Mouse (Mus musculus) kidney, postnatal 0 days (tissue): ENCODE measurements around the gene Rtkn2. TPM values are rescaled to one million over a fixed set of nuclear protein-coding genes. Genes with fewer than 3 reads are reported as not detected.

Experiments
- ATAC-seq: fragments of 200-750 bp; cut with Nextera tagmentation; replicated peaks from 2 replicates; pipeline ENCODE4 v1.8.0; 2017; ENCODE audit warnings: low read depth, moderate number of reproducible peaks, moderate TSS enrichment, moderate library complexity; ENCODE audit not compliant: low FRiP score
- DNase-seq: peaks from one replicate; pipeline ENCODE4 v3.0.0-alpha.2; 2016; ENCODE audit warnings: low spot score
- H3K27ac ChIP-seq: fragments of 300-500 bp; sonication (generic); 2 replicates; pipeline ENCODE4 v1.5.1; 2014; ENCODE audit warnings: mild to moderate bottlenecking
- H3K27me3 ChIP-seq: fragments of 300-500 bp; sonication (generic); 2 replicates; pipeline ENCODE4 v1.6.1; 2014; ENCODE audit warnings: low read length, mixed read lengths; ENCODE audit not compliant: insufficient read depth
- H3K36me3 ChIP-seq: fragments of 300-500 bp; sonication (generic); 2 replicates; pipeline ENCODE4 v1.6.1; 2014; ENCODE audit warnings: low read length, mixed read lengths; ENCODE audit not compliant: insufficient read depth
- H3K4me1 ChIP-seq: fragments of 300-500 bp; sonication (generic); replicated peaks from 2 replicates; pipeline ENCODE4 v1.6.1; 2014; ENCODE audit warnings: antibody characterized with exemption, low read length, mixed read lengths; ENCODE audit not compliant: insufficient read depth
- H3K4me2 ChIP-seq: fragments of 300-500 bp; sonication (generic); 2 replicates; pipeline ENCODE4 v1.6.1; 2014; ENCODE audit warnings: mild to moderate bottlenecking, low read length, moderate library complexity, mixed read lengths
- H3K4me3 ChIP-seq: fragments of 300-500 bp; sonication (generic); replicated peaks from 2 replicates; pipeline ENCODE4 v1.5.1; 2014; ENCODE audit warnings: low read depth, low read length
- H3K9ac ChIP-seq: fragments of 300-500 bp; sonication (generic); 2 replicates; pipeline ENCODE4 v1.6.1; 2014; ENCODE audit warnings: low read depth, low read length
- H3K9me3 ChIP-seq: fragments of 300-500 bp; sonication (generic); replicated peaks from 2 replicates; pipeline ENCODE4 v1.6.1; 2016; ENCODE audit warnings: low read length, inconsistent platforms, mixed read lengths
- CTCF ChIP-seq: IDR thresholded peaks from 2 replicates; pipeline ENCODE4 v1.5.1; 2016; ENCODE audit warnings: antibody characterized with exemption, low read depth, mild to moderate bottlenecking, moderate library complexity
- WGBS: fragments of 180-500 bp; shearing (Covaris S2); extraction: QIAGEN DNeasy Blood & Tissue Kit; methylation state at CpG from one replicate; pipeline ENCODE4 v1.1.7; 2014; 5-methylcytosine and 5-hydroxymethylcytosine counted together
- polyA plus RNA-seq: library from polyadenylated mRNA; unstranded; fragments of >200 nt; fragmentation: Nextera tagmentation; extraction: Ambion mirVana; gene quantifications from 2 replicates; pipeline ENCODE4 v1.2.1, GENCODE M21; 2015

Rtkn2 gene
- polyA plus RNA-seq, 1 experiment from 2014 or later: 4.4 TPM

GRCm38 (mm10) chr10:68071041-68071440 lies 91.7 kb downstream of the Rtkn2 start:
- no peak for DNase-seq
- no peak overlapping the region for H3K4me3 ChIP-seq
- no peak for ATAC-seq
- H3K4me2 ChIP-seq: no peak overlapping the region
- no peak overlapping the region for H3K9ac ChIP-seq
- no peaks in the 10 kb centered on the region for H3K27me3 ChIP-seq
- TF ChIP-seq CTCF: no peak
- no peaks in the 10 kb centered on the region for H3K4me1 ChIP-seq
- 81% methylated on average over 7 of the region's 7 CpGs for WGBS
- H3K9me3 ChIP-seq: no peaks in the 10 kb centered on the region
- no peak overlapping the region for H3K27ac ChIP-seq
- H3K36me3 ChIP-seq: no peaks in the 10 kb centered on the region

DNA sequence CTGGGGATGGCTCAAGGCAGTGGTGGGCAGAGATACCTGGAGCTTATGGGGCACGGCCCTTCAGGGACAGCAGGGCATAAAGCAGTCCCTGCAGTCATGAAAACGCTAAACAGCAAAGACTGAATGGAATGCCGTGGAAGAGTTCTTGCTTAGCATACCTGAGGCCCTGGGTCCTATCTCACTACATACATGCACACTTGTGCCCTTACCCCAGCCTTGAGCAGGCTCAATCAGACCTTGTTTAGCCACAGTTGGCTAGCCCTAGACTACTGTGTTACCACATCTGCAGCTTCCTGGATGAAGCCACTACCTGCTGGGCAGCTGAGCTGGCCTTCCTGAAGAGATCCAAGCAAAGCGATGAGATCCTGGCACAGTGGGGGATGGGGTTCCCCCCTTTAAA lies 93.3 kb downstream of the Rtkn2 start:
- H3K9ac ChIP-seq: no peak overlapping the region
- ATAC-seq: no peak
- H3K9me3 ChIP-seq: no peaks in the 10 kb centered on the region
- no peaks in the 10 kb centered on the region for H3K27me3 ChIP-seq
- no peak for DNase-seq
- no peaks in the 10 kb centered on the region for H3K36me3 ChIP-seq
- no peak overlapping the region for H3K27ac ChIP-seq
- WGBS: 87% methylated on average over 4 of the region's 4 CpGs
- no peak overlapping the region for H3K4me3 ChIP-seq
- H3K4me2 ChIP-seq: no peak overlapping the region
- no peaks in the 10 kb centered on the region for H3K4me1 ChIP-seq
- no peak for TF ChIP-seq CTCF

GRCm38 (mm10) chr10:68074291-68074690 lies 94.9 kb downstream of the Rtkn2 start:
- H3K4me2 ChIP-seq: no peak overlapping the region
- no peaks in the 10 kb centered on the region for H3K27me3 ChIP-seq
- WGBS: 79% methylated on average over 12 of the region's 12 CpGs
- no peak for TF ChIP-seq CTCF
- ATAC-seq (no peak), DNase-seq (no peak)
- H3K9me3 ChIP-seq: no peaks in the 10 kb centered on the region
- no peaks in the 10 kb centered on the region for H3K4me1 ChIP-seq
- no peak overlapping the region for H3K4me3 ChIP-seq
- H3K27ac ChIP-seq: no peak overlapping the region
- H3K9ac ChIP-seq: no peak overlapping the region
- no peaks in the 10 kb centered on the region for H3K36me3 ChIP-seq

DNA sequence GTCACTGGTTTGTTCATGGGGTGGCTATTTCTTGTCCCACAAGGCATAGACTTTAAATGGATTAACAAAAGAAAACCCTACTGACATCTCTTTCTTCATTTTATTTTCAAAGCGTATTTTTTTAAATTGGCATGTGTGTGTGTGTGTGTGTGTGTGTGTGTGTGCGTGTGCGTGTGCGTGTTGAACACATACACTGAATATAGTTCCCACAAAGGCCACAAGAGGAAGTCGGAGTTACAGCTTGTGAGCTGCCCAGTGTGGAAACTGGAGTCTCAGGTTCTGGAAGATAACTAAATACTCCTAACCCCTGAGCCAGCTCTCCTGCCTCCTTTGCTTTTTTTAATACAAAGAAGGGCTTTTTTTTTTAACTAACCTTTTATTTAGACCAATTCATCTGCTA lies 95.8 kb downstream of the Rtkn2 start:
- no peak for TF ChIP-seq CTCF
- 91% methylated on average over 5 of the region's 5 CpGs for WGBS
- no peak overlapping the region for H3K4me2 ChIP-seq

GRCm38 (mm10) chr10:68078708-68079107 lies 99.3 kb downstream of the Rtkn2 start:
- Histone ChIP-seq H3K4me2 (no peak overlapping the region), H3K9me3 (no peaks in the 10 kb centered on the region), H3K27ac (no peak overlapping the region), H3K9ac (no peak overlapping the region), H3K4me1 (no peaks in the 10 kb centered on the region), H3K27me3 (no peaks in the 10 kb centered on the region), H3K4me3 (no peak overlapping the region), H3K36me3 (no peaks in the 10 kb centered on the region)
- ATAC-seq: no peak
- DNase-seq: no peak
- 96% methylated on average over 3 of the region's 3 CpGs for WGBS
- TF ChIP-seq CTCF: no peak

More for the DNA sequence above, 95.8 kb downstream of the Rtkn2 start:
- no peak overlapping the region for H3K27ac ChIP-seq
- no peaks in the 10 kb centered on the region for H3K36me3 ChIP-seq
- H3K27me3 ChIP-seq: no peaks in the 10 kb centered on the region
- H3K4me3 ChIP-seq: no peak overlapping the region
- H3K9me3 ChIP-seq: no peaks in the 10 kb centered on the region
- DNase-seq: no peak
- H3K9ac ChIP-seq: no peak overlapping the region
- no peak for ATAC-seq
- H3K4me1 ChIP-seq: no peaks in the 10 kb centered on the region

DNA sequence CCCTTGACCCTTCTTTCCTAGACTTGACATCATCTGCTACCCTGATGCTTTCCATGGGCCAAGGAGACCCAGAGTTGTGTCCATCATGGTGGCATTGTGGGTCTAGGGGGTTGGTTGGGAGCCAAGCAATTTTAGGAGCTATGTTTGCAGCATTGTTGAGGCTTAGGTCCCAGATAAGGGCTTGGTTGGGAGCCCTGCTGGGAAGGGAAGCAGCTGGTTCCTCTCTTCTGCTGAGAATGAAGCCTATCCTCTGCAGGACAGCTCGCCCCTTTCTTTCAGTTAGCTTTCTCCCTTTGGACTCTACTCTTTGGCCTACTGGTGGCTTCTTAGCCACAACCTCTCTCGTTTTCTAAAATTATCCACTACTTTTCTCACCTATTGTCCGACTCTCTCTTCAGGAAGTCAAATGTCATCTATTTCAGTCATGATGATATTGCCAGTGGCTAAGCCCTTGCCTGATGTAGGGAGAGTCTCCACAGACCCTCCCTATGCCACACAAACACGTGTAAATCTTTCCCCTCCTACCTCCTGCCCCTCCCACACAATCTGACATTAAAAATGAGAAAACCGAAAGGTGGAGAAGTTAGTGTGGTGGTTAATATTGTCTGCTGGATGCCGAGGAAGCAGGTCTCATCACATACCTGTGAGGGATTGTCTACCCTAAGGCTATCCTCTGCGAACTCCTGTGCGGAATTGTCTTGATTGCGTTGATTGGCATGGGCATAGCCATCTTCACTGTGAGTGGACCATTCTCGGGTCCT lies 100.7 kb downstream of the Rtkn2 start:
- 72% methylated on average over 10 of the region's 10 CpGs for WGBS
- Histone ChIP-seq H3K27ac (no peak overlapping the region), H3K4me3 (no peak overlapping the region), H3K9me3 (no peaks in the 10 kb centered on the region), H3K27me3 (no peaks in the 10 kb centered on the region), H3K36me3 (no peaks in the 10 kb centered on the region), H3K9ac (no peak overlapping the region), H3K4me1 (no peaks in the 10 kb centered on the region), H3K4me2 (no peak overlapping the region)
- no peak for DNase-seq
- no peak for TF ChIP-seq CTCF
- ATAC-seq: no peak

- no peaks in the 10 kb centered on the region for H3K27me3 ChIP-seq
- H3K27ac ChIP-seq: no peak overlapping the region
- H3K4me2 ChIP-seq: no peak overlapping the region
- H3K4me1 ChIP-seq: no peaks in the 10 kb centered on the region
- H3K9ac ChIP-seq: no peak overlapping the region
- H3K9me3 ChIP-seq: no peaks in the 10 kb centered on the region
- 48% methylated on average over 6 of the region's 6 CpGs for WGBS
- ATAC-seq: no peak
- no peak overlapping the region for H3K4me3 ChIP-seq
- H3K36me3 ChIP-seq: no peaks in the 10 kb centered on the region
- no peak for DNase-seq
- TF ChIP-seq CTCF: no peak
These were observed 102.3 kb downstream of the Rtkn2 start for GRCm38 (mm10) chr10:68081712-68082111.
